Mouse (Mus musculus): ENCODE data around the gene Cmtm6.
A peak's percentile ranks its signal among the peaks of the same experiment; 100 is the strongest.
"Not testable (repeated sequence)": the region's sequence is repeated elsewhere in the genome, so short reads cannot be mapped to it uniquely, and the experiment has no call there.

The Cmtm6 gene

DNA sequence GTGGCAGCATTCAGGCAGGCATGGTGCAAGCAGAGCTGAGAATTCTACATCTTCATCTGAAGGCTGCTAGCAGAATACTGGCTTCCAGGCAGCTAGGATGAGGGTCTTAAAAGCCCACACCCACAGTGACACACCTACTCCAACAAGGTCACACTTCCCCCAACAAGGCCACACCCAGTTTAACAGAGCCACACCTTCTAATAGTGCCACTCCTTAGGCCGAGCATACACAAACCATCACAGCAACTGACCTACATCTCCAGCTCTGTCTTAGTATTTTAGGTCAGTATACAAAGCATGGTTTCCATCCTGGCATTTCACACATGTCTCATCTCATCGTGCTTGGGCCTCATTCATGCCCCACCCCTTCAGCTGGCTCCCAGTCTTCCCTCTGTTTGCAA, 2.5 kb upstream of the Cmtm6 start:
- not testable (repeated sequence) for ATAC-seq (ENCODE audit: insufficient number of reproducible peaks, low FRiP score, low TSS enrichment)

DNA sequence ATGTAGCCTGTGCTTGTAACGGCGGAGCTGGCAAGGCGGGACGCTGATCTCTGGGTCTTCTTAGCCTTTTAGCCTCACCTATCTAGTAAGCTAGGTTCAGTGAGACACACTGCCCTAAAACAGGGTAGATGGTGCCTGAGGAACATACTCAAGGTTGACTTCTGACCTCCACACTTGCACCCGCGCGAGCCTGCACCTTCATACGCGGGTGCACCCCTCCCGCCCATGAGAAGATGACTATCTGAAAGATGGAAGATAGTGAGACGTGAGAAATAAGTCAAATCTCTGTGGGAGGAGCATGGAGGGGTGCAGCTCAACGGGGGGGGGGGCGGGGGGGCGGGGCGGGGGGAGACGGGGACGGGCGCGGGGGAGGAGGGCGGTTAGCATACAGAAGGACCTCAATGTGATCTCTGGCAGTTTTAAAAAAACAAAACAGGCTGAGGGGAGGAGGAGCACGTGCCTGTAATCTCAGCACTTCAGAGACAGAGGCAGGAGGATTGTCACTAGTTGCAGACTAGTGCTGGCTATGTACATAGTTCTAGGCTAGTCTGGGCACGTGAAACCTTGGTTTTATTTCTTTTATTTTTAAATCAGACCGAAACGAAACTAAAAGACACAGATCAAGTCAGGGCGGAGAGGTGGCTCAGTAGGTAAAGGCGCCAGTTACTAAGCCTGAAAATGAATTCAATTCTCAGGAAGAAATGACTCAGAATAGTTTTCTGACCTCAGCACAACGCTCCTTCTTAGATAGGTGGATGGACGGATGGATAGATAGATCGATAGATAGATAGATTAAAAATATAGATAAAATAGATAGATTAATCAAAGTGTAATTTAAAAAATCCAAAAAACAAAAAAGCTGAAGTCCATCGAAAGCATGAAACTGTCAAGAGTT, 758 bp upstream of the Cmtm6 start:
- no peak for ATAC-seq (ENCODE audit: insufficient number of reproducible peaks, low FRiP score, low TSS enrichment)

DNA sequence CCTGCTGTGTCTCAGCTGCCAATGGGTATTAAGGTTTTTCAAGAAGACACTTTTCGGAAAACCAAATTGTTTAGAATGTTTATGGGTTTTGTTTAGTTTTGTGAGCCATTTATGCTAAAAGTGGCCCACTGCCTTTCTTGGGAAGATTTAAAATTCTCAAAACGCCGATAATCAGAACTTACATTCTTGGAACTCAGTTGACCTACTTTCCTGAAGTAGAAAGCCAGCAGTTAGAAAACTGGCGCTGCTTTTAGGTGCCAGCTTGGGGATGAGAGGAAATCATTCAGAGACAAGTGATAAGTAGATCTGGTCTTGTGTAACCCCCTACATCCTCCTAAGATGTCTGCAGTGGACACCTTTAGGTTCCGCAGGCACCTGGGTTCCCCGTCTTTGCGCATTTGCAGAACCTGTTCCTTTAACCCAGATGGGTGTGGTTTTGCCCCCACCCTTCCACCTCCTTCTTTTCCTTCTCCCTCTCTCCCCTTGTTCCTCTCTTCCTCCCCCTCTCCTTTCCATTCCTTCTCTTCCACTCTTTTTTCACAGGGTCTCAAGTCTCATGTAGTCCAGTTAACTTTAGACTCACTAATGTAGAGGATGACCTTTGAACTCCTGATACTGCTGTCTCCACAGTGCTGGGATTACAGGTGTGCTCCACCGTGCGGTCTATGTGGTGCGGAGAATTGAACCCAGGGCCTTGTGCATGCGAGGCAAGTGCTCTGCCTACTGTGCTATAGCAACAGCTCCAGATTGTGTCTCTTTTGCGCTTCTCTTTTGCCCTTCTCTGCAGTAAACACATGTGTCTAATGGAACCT, 1.2 kb downstream of the Cmtm6 start:
- ATAC-seq (ENCODE audit: insufficient number of reproducible peaks, low FRiP score, low TSS enrichment): no peak

DNA sequence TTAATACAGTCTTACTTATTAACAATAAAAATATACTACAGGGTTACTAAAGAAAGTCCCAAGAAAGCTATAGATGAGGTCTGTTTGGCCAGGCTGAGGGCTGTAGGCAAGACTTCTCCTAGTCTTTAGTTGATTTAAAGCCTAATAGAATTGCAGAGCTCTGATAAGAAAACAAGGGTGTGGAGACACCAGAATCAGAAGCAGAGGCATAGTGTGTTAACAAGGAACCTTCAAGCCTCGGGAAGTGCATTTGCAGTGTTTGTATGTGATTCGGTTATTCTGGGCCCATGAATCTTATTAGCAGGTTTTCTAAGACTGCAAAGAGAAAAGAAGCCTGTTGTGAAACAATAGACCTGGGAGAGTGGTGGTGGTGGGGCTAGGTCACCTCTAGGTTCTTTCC, 2.3 kb downstream of the Cmtm6 start:
- no peak for ATAC-seq (ENCODE audit: insufficient number of reproducible peaks, low FRiP score, low TSS enrichment)

DNA sequence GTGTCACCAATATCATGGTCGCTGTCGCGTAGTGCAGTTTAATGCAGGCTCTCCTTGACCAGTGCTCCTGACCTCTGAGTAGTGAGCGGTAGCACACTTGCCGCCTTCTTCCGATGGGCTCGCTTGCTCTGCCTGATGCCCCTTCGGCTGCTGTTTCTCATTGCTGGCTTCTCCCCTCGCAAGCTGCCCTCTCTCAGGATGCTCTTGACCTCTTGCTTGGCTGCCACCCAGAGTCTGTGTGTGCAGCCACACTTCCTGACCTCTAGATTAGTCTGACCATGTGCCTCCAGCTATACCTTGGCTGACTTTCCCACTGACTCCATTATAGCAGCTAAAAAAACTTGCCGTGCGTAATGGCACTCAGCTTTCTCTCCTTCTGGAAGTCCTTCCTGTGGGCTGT, 5.5 kb downstream of the Cmtm6 start:
- no peak for ATAC-seq (ENCODE audit: insufficient number of reproducible peaks, low FRiP score, low TSS enrichment)

DNA sequence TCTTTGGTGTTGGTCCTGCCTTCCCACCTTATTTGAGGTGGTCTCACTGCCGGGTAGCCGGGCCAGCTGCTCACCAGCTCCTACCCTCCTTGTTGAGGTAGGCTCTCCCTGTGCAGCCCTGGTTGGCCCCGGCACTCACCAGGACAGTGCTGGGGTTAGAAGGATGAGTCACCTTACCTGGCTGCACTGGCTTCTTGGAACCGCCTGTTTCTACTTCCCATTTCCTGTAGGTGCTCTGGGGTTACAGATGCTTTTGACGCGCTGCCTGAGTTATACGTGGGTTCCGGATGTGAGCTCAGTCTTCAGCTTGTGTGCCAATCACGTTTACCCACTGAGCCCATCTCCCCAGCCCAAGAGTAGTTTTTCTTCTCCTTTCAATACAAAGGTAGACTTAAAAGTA, 9.4 kb downstream of the Cmtm6 start:
- ATAC-seq (ENCODE audit: insufficient number of reproducible peaks, low FRiP score, low TSS enrichment): no peak

DNA sequence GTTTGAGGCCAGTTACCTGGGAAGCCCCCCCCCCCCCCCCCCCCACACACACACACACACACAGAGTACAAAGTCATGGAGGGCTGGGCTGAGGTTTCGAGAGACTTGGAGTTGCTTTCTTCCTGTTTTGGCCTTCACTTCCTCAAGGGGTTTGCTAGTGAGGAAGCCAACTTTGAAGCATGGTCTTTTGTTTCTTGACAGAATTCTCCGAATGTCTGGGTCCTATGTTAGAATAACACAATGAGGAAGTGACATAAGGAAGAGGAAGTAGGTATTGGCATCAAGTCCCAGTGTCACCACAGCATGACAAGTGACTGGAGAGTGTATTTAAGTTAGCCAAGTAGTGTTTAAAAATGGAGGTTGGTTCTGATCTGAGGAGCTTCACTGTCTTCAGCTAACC, 11.8 kb downstream of the Cmtm6 start:
- ATAC-seq (ENCODE audit: insufficient number of reproducible peaks, low FRiP score, low TSS enrichment): no peak

DNA sequence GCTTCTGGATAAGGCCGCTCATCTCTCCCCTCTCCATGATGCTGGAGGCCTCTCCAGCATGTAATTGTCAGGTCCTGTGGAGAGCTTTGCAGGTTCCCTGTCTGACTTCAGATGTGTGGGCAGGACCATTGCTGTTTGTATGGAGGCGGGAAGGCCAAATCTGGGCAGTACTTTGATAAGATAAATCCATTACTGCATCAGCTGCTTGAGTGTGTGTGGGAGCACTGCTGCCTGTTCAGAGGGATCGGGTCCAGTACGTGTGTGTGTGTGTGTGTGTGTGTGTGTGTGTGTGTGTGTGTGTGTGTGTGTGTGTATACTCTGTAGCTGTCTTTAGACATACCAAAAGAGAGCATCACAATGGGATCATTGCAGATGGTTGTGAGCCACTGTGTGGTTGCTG, 14.2 kb downstream of the Cmtm6 start:
- ATAC-seq (ENCODE audit: insufficient number of reproducible peaks, low FRiP score, low TSS enrichment): no peak

DNA sequence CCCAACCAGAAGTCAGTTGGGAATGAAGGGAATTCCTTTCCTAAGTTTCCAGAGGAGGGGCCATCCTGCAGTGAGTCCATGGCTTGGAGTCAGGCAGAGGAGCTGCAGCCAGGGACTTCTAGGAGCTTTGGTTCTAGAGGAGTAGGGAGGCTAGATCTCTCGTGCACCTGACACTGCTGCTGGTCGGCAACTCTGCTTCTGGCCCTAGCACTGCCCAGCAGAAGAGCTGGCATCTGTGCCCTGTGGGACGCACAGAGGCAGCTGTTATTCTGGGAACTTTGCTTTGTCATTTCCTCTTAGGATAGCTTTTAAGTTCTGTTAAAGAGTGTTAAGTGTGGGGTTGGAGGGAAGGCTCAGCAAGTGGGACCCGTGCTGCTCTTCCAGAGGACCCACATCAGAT, 14.7 kb downstream of the Cmtm6 start:
- ATAC-seq (ENCODE audit: insufficient number of reproducible peaks, low FRiP score, low TSS enrichment): no peak

DNA sequence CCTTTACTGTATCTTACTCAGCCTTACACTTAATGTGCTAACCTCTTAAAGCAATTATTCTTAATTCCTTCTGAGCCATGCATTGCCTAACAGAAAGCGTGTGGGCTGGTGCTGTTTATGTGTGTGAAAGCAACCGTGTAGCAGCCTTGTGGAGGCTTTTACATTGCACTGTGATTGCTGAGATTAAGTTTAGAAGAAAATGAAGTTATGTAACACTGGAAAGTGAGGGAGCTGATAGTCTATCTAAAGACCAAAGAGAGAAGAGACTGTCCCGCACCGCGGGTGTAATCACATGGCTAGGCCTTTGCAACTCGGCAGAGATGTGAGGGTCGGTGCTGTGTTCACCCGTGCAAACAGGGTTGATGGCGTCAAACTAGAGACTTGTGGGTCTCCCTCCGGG, 16.1 kb downstream of the Cmtm6 start:
- no peak for ATAC-seq (ENCODE audit: insufficient number of reproducible peaks, low FRiP score, low TSS enrichment)

DNA sequence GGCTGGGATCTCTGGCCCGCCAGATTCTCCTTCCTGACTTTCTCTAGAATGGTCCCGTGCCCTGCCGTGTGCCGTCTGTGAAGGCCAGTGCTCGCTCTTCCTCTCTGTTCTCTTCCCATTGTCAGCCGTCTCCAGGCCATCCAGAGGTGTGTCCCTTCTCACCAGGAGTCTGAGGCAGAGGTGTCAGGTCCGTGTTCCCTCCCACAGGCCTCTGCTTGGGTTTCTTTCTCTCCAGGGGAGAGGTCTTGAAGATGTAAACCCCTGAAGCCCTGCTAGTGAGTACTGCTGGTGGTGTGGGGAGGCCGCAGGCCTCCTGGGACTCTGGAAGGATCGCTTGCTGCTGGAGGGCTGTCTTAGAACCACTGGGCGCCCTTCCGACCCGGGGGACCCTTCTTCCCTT, 16.6 kb downstream of the Cmtm6 start:
- ATAC-seq (ENCODE audit: insufficient number of reproducible peaks, low FRiP score, low TSS enrichment): no peak

DNA sequence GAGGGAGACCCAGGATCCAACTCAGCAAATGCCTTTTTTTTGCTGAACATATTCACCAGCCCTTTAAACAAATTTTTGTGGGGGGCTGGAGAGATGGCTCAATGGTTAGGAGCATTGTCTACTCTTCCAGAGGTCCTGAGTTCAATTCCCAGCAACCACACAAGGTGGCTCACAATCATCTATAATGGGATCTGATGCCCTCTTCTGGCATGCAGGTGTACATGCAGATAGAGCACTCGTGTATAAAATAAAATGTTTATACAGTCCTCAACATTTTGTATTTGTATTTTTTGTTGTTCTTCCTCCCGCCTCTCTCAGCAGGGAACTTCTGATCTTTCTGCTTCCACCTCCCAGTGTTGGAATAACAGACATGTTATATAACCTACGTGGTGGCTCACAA, 20.7 kb downstream of the Cmtm6 start:
- no peak for ATAC-seq (ENCODE audit: insufficient number of reproducible peaks, low FRiP score, low TSS enrichment)

DNA sequence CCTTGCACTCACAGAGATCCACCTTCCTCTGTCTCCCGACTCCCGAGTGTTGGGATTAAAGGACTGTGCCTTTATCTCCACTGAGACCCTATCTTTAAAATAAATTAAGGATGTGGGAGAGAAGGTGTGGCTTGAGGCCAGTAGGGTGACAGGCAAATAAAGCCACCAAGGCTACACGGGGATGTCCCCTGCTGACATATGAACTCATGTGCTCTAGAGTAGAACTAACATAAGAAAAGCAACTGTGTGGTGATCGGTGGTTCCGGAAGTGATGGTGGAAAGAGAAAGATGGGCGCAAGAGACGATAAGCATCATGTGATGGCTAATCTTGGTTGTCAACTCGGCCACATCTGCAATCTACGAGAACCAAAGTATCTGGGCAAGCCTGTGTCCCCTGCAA, 21.4 kb downstream of the Cmtm6 start:
- ATAC-seq (ENCODE audit: insufficient number of reproducible peaks, low FRiP score, low TSS enrichment): no peak

DNA sequence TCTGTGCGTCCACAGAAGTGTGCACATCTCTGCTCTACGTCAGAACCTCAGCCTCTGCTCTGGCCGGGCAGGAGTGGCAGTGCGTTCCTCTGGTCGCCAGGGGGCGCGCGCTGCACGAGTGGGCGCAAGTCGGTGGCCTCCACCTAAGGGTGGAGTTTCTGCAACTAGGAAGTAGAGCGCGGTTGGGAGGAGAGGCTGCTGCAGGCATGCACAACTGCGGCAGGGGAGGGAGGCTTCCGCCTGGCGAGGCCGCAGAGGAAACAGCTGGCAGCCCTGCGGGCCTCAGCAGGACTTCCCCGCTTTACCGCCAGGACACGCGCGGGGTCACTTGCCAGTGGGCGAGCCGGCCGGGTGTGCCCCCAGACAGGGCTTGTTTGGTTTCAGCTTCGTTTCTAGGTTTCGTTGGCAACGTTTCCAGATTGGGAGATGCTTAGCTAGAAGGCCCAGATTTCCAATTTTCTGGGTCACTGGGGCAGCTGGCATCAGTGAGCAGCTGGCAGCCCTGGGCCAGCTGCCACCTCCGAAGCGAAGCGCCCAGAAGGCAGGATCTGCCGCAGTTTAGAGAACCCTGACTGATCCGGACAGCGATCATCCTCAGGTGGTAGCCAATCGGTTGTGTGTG, 22.1 kb downstream of the Cmtm6 start:
- peak; percentile 94 for ATAC-seq (ENCODE audit: insufficient number of reproducible peaks, low FRiP score, low TSS enrichment)

DNA sequence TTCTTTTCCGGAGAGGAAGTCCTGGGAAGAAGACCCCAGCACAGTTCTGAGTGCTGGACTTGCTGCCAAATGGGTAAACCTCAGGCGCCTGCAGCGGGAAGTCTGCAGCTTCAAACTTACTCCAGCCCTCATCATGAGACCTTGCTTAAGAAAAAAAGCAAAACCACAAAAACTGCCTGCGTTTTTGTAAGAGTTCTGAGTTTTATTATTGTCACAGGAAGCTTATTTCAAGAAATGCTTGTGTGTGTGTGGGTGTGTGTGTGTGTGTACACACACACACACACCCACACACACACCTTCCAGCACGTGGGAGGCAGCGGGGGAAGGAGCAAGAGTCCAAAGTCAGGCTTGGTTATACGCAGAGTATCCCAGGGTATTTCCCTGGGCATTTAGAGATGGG, 27.4 kb downstream of the Cmtm6 start:
- no peak for ATAC-seq (ENCODE audit: insufficient number of reproducible peaks, low FRiP score, low TSS enrichment)

DNA sequence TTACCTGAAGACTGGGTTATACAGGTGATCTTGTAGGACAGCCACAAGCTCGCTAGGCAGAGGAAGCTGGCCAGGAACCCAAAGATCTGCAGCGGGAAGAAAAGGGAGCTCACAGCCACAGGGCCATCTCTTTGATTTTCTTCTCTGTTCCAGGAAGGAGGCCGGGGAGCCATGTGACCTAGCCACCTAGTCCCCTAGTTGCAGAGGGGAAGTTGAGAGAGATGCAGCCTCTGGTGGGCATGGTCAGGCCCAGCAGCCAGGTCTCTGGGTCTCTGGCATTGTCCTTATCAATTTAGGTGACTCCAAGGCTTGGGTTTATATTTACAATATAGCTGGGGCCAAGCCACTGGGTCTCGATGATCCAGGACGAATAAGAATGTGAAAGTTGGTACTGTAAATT, 27.9 kb downstream of the Cmtm6 start:
- ATAC-seq (ENCODE audit: insufficient number of reproducible peaks, low FRiP score, low TSS enrichment): no peak

DNA sequence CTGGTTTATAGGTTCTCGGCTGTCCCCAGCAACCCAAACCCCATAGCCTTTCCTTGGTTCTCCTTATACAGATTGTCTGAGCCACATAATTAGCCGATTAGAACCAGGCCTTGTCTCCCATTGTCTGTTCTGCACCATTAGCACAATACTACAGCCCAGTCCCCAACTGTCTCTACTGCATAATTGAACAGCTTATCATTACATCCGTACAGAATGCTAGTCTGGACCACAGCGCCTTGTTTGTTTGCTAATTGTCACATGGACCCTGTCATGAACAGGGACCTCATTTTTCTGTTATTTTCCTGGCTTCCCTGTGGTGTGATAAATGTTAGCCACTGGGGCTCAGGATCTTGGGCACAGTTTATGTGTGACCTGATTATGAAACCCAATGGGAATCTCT, 29.0 kb downstream of the Cmtm6 start:
- no peak for ATAC-seq (ENCODE audit: insufficient number of reproducible peaks, low FRiP score, low TSS enrichment)

DNA sequence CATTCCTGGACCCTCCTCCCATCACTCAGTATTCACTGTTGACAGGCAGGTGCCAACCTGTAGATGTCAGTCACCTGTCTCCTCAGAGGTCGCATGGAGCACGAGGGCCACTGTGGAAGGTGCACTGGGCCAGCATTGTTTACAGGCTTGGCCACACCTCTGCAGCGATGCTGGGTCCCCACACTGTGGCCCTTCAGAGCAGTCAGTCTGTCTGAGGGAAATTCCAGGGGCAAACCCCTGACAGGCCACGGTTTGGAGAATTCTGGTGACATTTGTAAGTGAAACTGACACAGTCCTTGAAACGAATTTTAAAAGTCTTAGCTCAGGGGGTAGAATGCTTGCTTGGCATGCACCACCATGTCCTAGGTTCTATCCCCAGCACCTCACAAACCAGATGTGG, 29.4 kb downstream of the Cmtm6 start:
- ATAC-seq (ENCODE audit: insufficient number of reproducible peaks, low FRiP score, low TSS enrichment): no peak

DNA sequence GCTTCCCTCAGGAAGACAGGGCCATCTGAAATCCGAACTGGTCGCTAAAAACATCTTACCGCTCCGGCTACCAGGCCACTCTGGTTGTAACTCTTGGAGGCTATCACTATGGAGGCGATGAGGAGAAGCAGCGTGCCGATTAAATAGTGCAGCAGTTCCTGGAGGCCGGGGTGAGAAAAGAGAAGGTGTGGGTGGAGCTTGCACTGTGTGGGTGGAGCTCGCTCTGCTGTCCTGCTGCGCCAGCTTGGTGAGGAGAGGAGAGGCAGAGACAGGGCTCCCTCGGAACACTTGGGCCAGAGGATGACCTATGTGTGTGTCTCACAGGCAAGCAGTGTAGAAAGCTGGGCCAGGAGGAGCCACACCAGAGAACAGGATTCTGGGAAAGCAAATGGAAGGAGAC, 30.9 kb downstream of the Cmtm6 start:
- ATAC-seq (ENCODE audit: insufficient number of reproducible peaks, low FRiP score, low TSS enrichment): no peak

DNA sequence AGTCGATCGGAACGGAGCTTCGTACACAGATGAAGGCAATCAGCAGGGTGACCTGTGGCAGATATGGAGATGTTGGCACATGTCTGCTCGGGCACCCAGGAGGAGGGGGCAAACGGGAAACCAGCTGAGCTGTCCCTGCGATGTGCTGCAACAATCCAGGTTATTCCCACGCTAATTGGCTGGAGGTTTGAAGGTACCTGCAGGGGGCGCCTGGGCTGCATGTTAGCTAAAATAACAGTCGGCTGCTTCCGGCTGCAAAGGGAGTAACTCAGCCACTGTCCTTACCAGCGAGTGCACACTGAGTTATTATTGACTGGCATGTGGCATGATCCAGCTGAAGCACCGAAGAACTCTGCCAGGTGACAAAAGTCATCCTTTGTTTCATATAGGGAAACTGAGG, 32.4 kb downstream of the Cmtm6 start:
- ATAC-seq (ENCODE audit: insufficient number of reproducible peaks, low FRiP score, low TSS enrichment): no peak

DNA sequence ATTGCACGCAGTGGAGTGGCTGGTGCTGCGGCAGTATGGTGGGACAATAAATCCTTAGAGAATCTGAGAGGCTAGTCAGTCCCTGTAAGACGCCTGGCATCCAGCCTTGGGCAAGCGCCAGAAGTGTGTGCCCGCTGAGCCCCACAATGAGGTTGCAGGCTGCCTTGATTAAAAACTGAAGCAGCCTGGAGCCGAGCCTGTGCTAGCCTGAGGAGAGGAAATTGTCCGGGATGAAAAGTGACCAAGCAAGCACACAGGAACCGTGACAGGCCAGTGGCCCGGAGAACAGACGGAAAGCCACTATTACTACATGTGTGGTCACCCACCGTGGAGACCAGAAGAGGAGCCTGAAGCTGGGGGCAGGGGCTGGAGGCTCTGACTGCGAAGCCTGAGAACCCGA, 36.1 kb downstream of the Cmtm6 start:
- peak; percentile 49; the same call in 1 of the 2 replicates for ATAC-seq (ENCODE audit: insufficient number of reproducible peaks, low FRiP score, low TSS enrichment)

All from cerebellum, adult (tissue).